Mouse (Mus musculus) MEL (cell line): ENCODE results near the gene Unc119. TPM values are rescaled to one million over a fixed set of nuclear protein-coding genes. Genes with fewer than 3 reads are reported as not detected.

ENCODE experiments used
- DNase-seq: peaks from one replicate; pipeline ENCODE4 v3.0.0; 2011; ENCODE audit warnings: low read depth, low spot score
- H3K27ac ChIP-seq: 2 replicates; pipeline ENCODE4 v1.5.1; 2012; ENCODE audit warnings: low read depth, mild to moderate bottlenecking, control low read depth, low read length, moderate library complexity; ENCODE audit not compliant: control insufficient read depth
- H3K27me3 ChIP-seq, 2 experiments: fragments of 150-350 bp in 1 of 2; sonication (generic) in 1 of 2; 2 replicates each; pipeline ENCODE4 v1.6.1; 2012; ENCODE audit warnings: low read length in 2 of 2, mild to moderate bottlenecking in 2 of 2, improper control_type of control experiment in 1 of 2, moderate library complexity in 1 of 2; ENCODE audit not compliant: insufficient read depth in 2 of 2, control insufficient read depth in 1 of 2
- H3K36me3 ChIP-seq, 2 experiments: 2 replicates each; pipeline ENCODE4 v1.6.1; 2012 to 2014; ENCODE audit warnings: low read length in 2 of 2, improper control_type of control experiment in 1 of 2, inconsistent platforms in 1 of 2, mild to moderate bottlenecking in 1 of 2; ENCODE audit not compliant: insufficient read depth in 2 of 2, control insufficient read depth in 1 of 2
- H3K4me1 ChIP-seq, 2 experiments: fragments of 150-350 bp in 1 of 2; sonication (generic) in 1 of 2; 2 replicates each; pipeline ENCODE4 v1.6.1; 2012; ENCODE audit warnings: low read length in 2 of 2, improper control_type of control experiment in 1 of 2, mild to moderate bottlenecking in 1 of 2; ENCODE audit not compliant: insufficient read depth in 2 of 2, control insufficient read depth in 1 of 2
- H3K4me3 ChIP-seq, 2 experiments: fragments of 150-350 bp in 1 of 2; sonication (generic) in 1 of 2; 2 replicates each; pipeline ENCODE4 v1.5.1; 2012; ENCODE audit warnings: low read depth in 2 of 2, low read length in 2 of 2, mild to moderate bottlenecking in 2 of 2, moderate library complexity in 2 of 2, control low read depth in 1 of 2, improper control_type of control experiment in 1 of 2; ENCODE audit not compliant: control insufficient read depth in 1 of 2, insufficient read depth in 1 of 2
- H3K79me2 ChIP-seq: 2 replicates; pipeline ENCODE4 v1.6.1; 2012; ENCODE audit warnings: mild to moderate bottlenecking, low read length, moderate library complexity; ENCODE audit not compliant: control insufficient read depth, poor library complexity, insufficient read depth
- H3K9ac ChIP-seq: 2 replicates; pipeline ENCODE4 v1.6.1; 2012; ENCODE audit warnings: low read depth, mild to moderate bottlenecking, control low read depth, low read length, moderate library complexity; ENCODE audit not compliant: control insufficient read depth, poor library complexity, severe bottlenecking
- H3K9me3 ChIP-seq: fragments of 150-350 bp; sonication (generic); replicated peaks from 2 replicates; pipeline ENCODE4 v1.6.1; 2012; ENCODE audit warnings: mild to moderate bottlenecking, low read length, improper control_type of control experiment, moderate library complexity; ENCODE audit not compliant: insufficient read depth
- BHLHE40 ChIP-seq: IDR thresholded peaks from 2 replicates; pipeline ENCODE4 v1.6.1; 2012; ENCODE audit warnings: low read depth, mild to moderate bottlenecking, inconsistent platforms, low read length, improper control_type of control experiment, borderline replicate concordance
- CHD1 ChIP-seq: IDR thresholded peaks from 2 replicates; pipeline ENCODE4 v1.6.1; 2012; ENCODE audit warnings: low read depth, mild to moderate bottlenecking, inconsistent platforms, low read length, improper control_type of control experiment
- CTCF ChIP-seq, 3 experiments: IDR thresholded peaks in 2 of 3; conservative IDR thresholded peaks in 1 of 3; 2 replicates each; pipeline ENCODE4 v1.5.1; 2011 to 2012; ENCODE audit warnings: low read length in 3 of 3, low read depth in 2 of 3, mild to moderate bottlenecking in 2 of 3, improper control_type of control experiment in 1 of 3, inconsistent platforms in 1 of 3, mixed read lengths in 1 of 3, moderate library complexity in 1 of 3; ENCODE audit not compliant: control insufficient read depth in 1 of 3, insufficient read depth in 1 of 3, poor library complexity in 1 of 3, severe bottlenecking in 1 of 3
- E2F4 ChIP-seq: IDR thresholded peaks from 2 replicates; pipeline ENCODE4 v1.6.1; 2011; ENCODE audit warnings: low read depth, low read length, improper control_type of control experiment, borderline replicate concordance
- EP300 ChIP-seq, 2 experiments: IDR thresholded peaks; 2 replicates each; pipeline ENCODE4 v1.6.1; 2011; ENCODE audit warnings: improper control_type of control experiment in 2 of 2, low read length in 2 of 2, low read depth in 1 of 2, mild to moderate bottlenecking in 1 of 2
- ETS1 ChIP-seq: IDR thresholded peaks from 2 replicates; pipeline ENCODE4 v1.6.1; 2012; ENCODE audit warnings: low read depth, mild to moderate bottlenecking, inconsistent platforms, low read length, improper control_type of control experiment, moderate library complexity
- GABPA ChIP-seq: IDR thresholded peaks from 2 replicates; pipeline ENCODE4 v1.6.1; 2012; ENCODE audit warnings: low read depth, mild to moderate bottlenecking, inconsistent platforms, low read length, improper control_type of control experiment, moderate library complexity
- GATA1 ChIP-seq: IDR thresholded peaks from 2 replicates; pipeline ENCODE4 v1.6.1; 2011; ENCODE audit warnings: low read depth, low read length, improper control_type of control experiment
- KAT2A ChIP-seq: conservative IDR thresholded peaks from 2 replicates; pipeline ENCODE4 v1.6.1; 2012; ENCODE audit warnings: low read depth, low read length, improper control_type of control experiment, inconsistent platforms
- MAX ChIP-seq: IDR thresholded peaks from 2 replicates; pipeline ENCODE4 v1.6.1; 2011; ENCODE audit warnings: low read length, improper control_type of control experiment
- MAZ ChIP-seq: IDR thresholded peaks from 2 replicates; pipeline ENCODE4 v1.6.1; 2012; ENCODE audit warnings: low read depth, mild to moderate bottlenecking, inconsistent platforms, low read length, improper control_type of control experiment
- MEF2A ChIP-seq: IDR thresholded peaks from 2 replicates; pipeline ENCODE4 v1.6.1; 2014; ENCODE audit warnings: low read depth, mild to moderate bottlenecking, inconsistent platforms, low read length, improper control_type of control experiment; ENCODE audit not compliant: poor library complexity, insufficient replicate concordance, severe bottlenecking; ENCODE audit errors: extremely low read depth
- MXI1 ChIP-seq: IDR thresholded peaks from 2 replicates; pipeline ENCODE4 v1.6.1; 2011; ENCODE audit warnings: mild to moderate bottlenecking, low read depth, low read length, improper control_type of control experiment
- MYB ChIP-seq: IDR thresholded peaks from 2 replicates; pipeline ENCODE4 v1.6.1; 2011; ENCODE audit warnings: mild to moderate bottlenecking, low read depth, low read length, improper control_type of control experiment
- NELFE ChIP-seq: IDR thresholded peaks from 2 replicates; pipeline ENCODE4 v1.6.1; 2011; ENCODE audit warnings: low read depth, low read length, improper control_type of control experiment
- NRF1 ChIP-seq: IDR thresholded peaks from 2 replicates; pipeline ENCODE4 v1.6.1; 2014; ENCODE audit warnings: low read depth, mild to moderate bottlenecking, inconsistent platforms, low read length, improper control_type of control experiment, moderate library complexity; ENCODE audit not compliant: poor library complexity, insufficient read depth, severe bottlenecking
- POLR2AphosphoS5 ChIP-seq: IDR thresholded peaks from 2 replicates; pipeline ENCODE4 v1.6.1; 2012; ENCODE audit warnings: low read depth, borderline replicate concordance, mild to moderate bottlenecking, inconsistent platforms, low read length, moderate library complexity, mixed read lengths
- RAD21 ChIP-seq: IDR thresholded peaks from 2 replicates; pipeline ENCODE4 v1.6.1; 2011; ENCODE audit warnings: mild to moderate bottlenecking, low read depth, low read length, improper control_type of control experiment
- RCOR1 ChIP-seq: IDR thresholded peaks from 2 replicates; pipeline ENCODE4 v1.6.1; 2012; ENCODE audit warnings: low read depth, mild to moderate bottlenecking, inconsistent platforms, low read length, improper control_type of control experiment
- SIN3A ChIP-seq: IDR thresholded peaks from 2 replicates; pipeline ENCODE4 v1.6.1; 2012; ENCODE audit warnings: low read length, improper control_type of control experiment, inconsistent platforms
- SMC3 ChIP-seq: IDR thresholded peaks from 2 replicates; pipeline ENCODE4 v1.6.1; 2011; ENCODE audit warnings: low read depth, low read length, improper control_type of control experiment
- USF2 ChIP-seq, 2 experiments: IDR thresholded peaks; 2 replicates each; pipeline ENCODE4 v1.6.1; 2011 to 2012; ENCODE audit warnings: improper control_type of control experiment in 2 of 2, low read length in 2 of 2, borderline replicate concordance in 1 of 2, inconsistent platforms in 1 of 2, low read depth in 1 of 2, mild to moderate bottlenecking in 1 of 2; ENCODE audit not compliant: insufficient read depth in 1 of 2
- ZC3H11A ChIP-seq: IDR thresholded peaks from 2 replicates; pipeline ENCODE4 v1.6.1; 2012; ENCODE audit warnings: low read depth, mild to moderate bottlenecking, inconsistent platforms, low read length, improper control_type of control experiment
- polyA plus RNA-seq, 2 experiments: library from polyadenylated mRNA; stranded (reverse) in 1 of 2; unstranded in 1 of 2; fragments of >175 nt in 1 of 2; fragments of >200 nt in 1 of 2; gene quantifications; 2 replicates each; pipeline versions ENCODE4 v1.2.1 to v1.2.4; 2012; ENCODE audit warnings: low replicate concordance in 2 of 2, low read depth in 1 of 2; ENCODE audit not compliant: insufficient read length in 2 of 2, insufficient read depth in 1 of 2, missing spikeins in 1 of 2
- total RNA-seq: library from RNA; depleted of rRNA; stranded (reverse); fragments of 300-350 nt; gene quantifications from 2 replicates; pipeline ENCODE4 v1.2.3, GENCODE M21; 2012

Gene Unc119
- total and polyA plus RNA-seq, 3 experiments, result 61.7 to 140 TPM; not detected in 1

- Histone ChIP-seq H3K4me3 (no peak overlapping the region), H3K27me3 (peaks cover 4 to 5% of the 10 kb centered on the region in 2 experiments; a peak in 2 of 4 replicates)
- TF ChIP-seq KAT2A, result no peak
- TF ChIP-seq E2F4, result no peak
- no peak for TF ChIP-seq ETS1
- peak; percentile 82 for TF ChIP-seq SMC3
- peak; percentile 66 for TF ChIP-seq NRF1
- no peak for TF ChIP-seq CHD1
- peak; percentile 83 to 98 (median 96) for TF ChIP-seq CTCF (IDR thresholded peaks at IDR 0.05 in 2 of 3, conservative IDR thresholded peaks at IDR 0.05 in 1 of 3; ENCODE audit: control insufficient read depth in 1 of 3, insufficient read depth in 1 of 3, low read depth in 2 of 3, low read length in 3 of 3, poor library complexity in 1 of 3, severe bottlenecking in 1 of 3)
- TF ChIP-seq ZC3H11A, result peak; percentile 49
- TF ChIP-seq RAD21, result peak; percentile 61
Observed at GRCm38 (mm10) chr11:78397397-78397796, 54.1 kb downstream of the Unc119 start.

GRCm38 (mm10) chr11:78398212-78398611, 54.9 kb downstream of the Unc119 start:
- TF ChIP-seq POLR2AphosphoS5 (no peak), USF2 (IDR thresholded peaks at IDR 0.05; ENCODE audit: borderline replicate concordance in 1 of 2, insufficient read depth in 1 of 2, low read depth in 1 of 2, low read length in 2 of 2) (no peak), MAX (no peak), BHLHE40 (no peak), NELFE (no peak), MXI1 (no peak), SMC3 (no peak), MEF2A (no peak), SIN3A (no peak), EP300 (IDR thresholded peaks at IDR 0.05; ENCODE audit: low read depth in 1 of 2, low read length in 2 of 2) (no peak), MAZ (no peak), RCOR1 (no peak), ZC3H11A (no peak), MYB (no peak), GATA1 (no peak), NRF1 (no peak), GABPA (no peak)
- Histone ChIP-seq H3K9me3 (no peaks in the 10 kb centered on the region), H3K4me3 (no peak overlapping the region), H3K4me1 (no peaks in the 10 kb centered on the region), H3K27me3 (peaks cover 2 to 9% of the 10 kb centered on the region in 2 experiments; a peak in 2 of 4 replicates), H3K27ac (no peak overlapping the region), H3K79me2 (no peaks in the 10 kb centered on the region), H3K36me3 (no peaks in the 10 kb centered on the region), H3K9ac (no peak overlapping the region)
- DNase-seq, result no peak

More at GRCm38 (mm10) chr11:78397397-78397796, 54.1 kb downstream of the Unc119 start:
- H3K27ac ChIP-seq, result no peak overlapping the region
- H3K4me1 ChIP-seq, result no peaks in the 10 kb centered on the region
- no peaks in the 10 kb centered on the region for H3K79me2 ChIP-seq
- H3K9me3 ChIP-seq, result no peaks in the 10 kb centered on the region
- H3K9ac ChIP-seq, result no peak overlapping the region
- DNase-seq, result peak; percentile 84
- H3K36me3 ChIP-seq, result no peaks in the 10 kb centered on the region
